Mouse (Mus musculus) kidney, adult 18-20 months (tissue): ENCODE data around the gene Sprr2a2.
"Not testable (repeated sequence)": the region's sequence is repeated elsewhere in the genome, so short reads cannot be mapped to it uniquely, and the experiment has no call there.

ENCODE experiments used
- DNase-seq: peaks from one replicate; pipeline ENCODE4 v3.0.0; 2021

Gene Sprr2a2

DNA sequence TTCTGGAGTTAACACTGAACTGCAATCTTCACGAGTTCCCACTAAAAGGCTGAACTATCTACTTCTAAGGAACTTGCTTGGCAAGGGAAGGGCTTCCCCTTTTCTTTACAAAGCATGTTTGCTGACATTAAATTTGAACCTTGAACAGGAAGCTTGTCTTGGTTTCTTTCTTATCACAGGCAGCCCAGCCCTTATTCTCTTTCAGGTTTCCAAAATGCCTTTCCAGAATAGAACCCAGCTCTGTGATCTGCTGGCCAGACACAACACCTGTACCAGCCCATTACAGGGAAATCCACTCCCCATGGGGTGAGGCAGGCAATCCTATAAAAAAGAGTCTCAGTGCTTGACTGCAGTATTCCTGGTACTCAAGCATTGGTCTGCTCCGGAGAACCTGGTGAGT lies at the start of gene Sprr2a2, which contains the start of gene Sprr2a1:
TSS of gene Sprr2a2 (plus strand) at position 352 of the 400 bp plus-strand sequence.
TSS of gene Sprr2a1 (plus strand) at position 231 of the 400 bp plus-strand sequence.
- DNase-seq, result not testable (repeated sequence)

DNA sequence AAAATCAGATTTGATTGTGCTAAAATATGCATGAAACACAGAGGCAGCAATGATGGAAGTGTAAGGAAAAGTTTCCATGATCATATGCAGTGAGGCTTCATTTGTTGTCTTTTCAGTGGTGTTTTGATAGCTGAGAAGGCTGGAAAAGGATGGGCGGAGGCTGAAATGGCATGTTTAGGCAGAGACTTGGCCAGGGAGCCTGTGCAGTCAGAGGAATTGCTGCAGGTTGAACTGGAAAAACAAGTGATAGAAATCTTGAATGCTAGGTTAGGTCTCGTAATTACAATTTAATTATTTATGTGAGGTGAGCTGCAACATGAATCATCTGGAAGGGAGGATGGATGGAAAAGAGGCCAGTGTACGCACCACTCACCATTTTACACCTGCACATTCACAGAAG lies 45.9 kb upstream of the Sprr2a2 start:
- DNase-seq, result no peak

- DNase-seq, result no peak
These were observed 38.8 kb upstream of the Sprr2a2 start for GRCm38 (mm10) chr3:92176880-92177279.

- no peak for DNase-seq
These were observed 20.1 kb upstream of the Sprr2a2 start for GRCm38 (mm10) chr3:92195512-92196200.

GRCm38 (mm10) chr3:92211133-92211925 lies 4.4 kb upstream of the Sprr2a2 start:
- DNase-seq, result not testable (repeated sequence)

DNA sequence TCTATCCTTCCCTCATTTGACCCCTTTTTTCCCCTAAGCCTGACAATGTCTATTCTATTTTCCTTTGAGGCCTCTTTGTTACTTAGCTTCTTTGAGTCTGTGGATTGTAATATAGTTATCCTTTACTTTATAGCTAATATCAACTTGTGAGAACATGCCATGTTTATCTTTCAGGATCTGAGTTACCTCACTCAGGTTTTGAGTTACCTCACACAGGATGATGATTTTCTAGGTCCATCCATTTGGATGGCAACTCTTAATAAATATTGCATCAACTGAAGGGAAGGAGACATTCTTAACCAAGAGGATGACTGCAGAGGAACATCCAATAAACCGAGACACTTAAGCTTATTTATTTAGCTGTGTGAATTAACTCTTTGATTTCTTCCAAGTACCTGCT lies 3.7 kb upstream of the Sprr2a2 start:
- DNase-seq, result not testable (repeated sequence)

DNA sequence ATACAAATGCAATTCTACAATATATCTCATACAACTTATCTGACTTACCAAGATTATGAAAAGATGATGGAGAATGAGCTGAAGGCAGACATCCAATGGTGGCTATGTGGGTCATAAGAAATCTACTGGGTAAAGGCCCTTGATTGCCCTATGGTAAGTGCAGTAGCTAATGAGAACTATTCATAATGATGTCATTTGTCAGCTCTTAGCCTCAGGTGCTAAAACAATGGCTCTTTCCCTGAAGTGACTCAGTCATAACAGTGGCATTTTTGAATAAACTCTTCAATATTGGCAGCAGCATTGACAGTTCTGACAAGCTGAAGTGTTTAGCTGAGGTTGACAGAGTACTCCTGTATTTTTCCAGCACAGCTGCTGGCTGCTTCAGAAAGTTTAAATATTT lies 2.1 kb upstream of the Sprr2a2 start:
- DNase-seq, result not testable (repeated sequence)

- not testable (repeated sequence) for DNase-seq
These were observed 3.3 kb downstream of the Sprr2a2 start for GRCm38 (mm10) chr3:92219031-92219430.

DNA sequence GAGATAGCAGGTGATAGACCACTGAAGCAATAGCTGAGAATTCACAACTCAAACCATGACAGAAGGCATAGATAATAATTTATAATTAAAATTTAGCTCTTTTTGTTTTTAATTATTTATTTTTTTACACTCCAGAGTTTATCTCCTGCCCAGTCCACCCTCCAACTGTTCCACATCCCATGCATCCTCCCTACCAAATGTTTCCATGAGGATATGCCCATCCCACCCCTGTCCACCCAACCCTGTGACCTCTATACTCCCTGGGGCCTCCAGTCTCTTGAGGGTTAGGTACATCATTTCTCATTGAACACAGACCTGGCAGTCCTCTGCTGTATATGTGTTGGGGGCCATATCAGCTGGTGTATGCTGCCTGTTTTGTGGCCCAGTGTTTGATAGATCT lies 8.0 kb downstream of the Sprr2a2 start:
- not testable (repeated sequence) for DNase-seq

DNA sequence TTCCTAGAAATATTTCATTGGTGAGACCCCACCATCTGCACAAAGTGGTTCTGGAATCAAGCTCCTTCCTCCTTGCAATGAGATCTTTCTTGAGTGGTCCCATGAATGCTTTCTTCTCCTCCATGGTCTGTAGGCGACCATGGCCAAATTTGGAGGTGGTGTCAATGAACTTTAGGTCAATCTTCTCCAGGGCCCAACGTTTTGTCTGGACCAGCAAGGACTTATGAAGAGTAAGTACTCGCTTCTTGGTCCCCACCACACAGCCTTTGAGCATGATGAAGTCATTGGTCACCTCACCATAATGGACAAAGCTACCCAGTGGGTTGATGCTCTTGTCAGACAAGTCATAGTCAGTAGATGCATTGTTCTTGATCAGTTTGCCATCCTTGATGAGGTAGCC lies 11.7 kb downstream of the Sprr2a2 start:
- DNase-seq, result not testable (repeated sequence)

- not testable (repeated sequence) for DNase-seq
These were observed 20.9 kb downstream of the Sprr2a2 start for GRCm38 (mm10) chr3:92236463-92237189.

DNA sequence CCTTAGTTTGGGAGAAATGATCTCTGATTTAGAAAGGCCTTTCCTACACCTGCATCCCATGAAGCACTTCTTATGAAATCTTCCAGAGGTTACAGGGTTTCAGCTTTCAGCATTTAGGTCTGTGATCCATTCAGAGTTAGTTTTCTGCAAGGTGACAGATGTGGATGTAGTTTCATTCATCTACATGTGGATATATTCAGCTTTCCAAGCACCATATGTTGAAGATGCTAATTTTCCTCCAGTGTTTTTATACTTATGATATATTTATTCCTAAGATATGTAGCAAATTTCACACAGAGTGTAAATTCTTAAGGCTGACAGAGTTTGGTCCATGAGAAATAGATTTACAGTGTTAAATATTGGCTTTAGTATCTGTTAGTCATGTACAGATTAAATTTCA lies 23.0 kb downstream of the Sprr2a2 start:
- not testable (repeated sequence) for DNase-seq

DNA sequence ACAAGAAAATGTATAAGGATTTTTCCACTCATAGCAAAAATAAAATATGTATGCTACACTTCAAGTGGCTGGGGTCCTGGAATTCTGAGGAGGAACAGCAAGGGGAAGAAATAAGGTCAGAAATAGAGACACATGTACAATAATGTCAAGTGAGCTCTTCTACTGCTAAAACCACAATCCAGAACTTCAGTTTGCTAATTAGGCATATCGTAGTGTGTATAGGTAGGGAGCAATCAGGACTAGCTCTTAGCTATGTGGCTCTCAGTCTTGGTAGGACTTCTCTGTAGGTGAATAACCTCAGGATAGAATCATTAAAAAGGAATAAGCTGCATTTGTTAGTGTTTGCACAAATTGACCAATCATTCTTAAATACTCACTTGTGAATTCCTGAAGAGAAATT lies 23.5 kb downstream of the Sprr2a2 start:
- DNase-seq, result not testable (repeated sequence)

DNA sequence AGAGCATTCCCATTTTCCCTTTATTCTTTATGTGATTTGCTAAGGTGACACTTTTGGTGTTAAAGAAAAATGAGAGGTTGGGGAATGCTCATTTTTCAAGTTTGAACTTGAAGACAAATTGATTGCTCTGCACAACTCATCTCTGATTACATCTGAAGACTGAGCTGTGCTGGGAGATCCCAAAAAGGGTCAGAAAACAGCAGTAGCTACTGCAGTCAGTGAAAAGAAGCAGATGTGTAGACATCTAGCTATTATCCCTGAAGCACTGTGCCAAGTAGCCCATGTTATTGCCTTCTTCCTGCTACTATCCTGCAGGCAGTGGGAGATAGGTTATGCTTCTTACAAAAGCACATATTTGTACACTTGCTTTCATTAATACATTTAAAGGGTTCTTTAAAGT lies 29.1 kb downstream of the Sprr2a2 start:
- not testable (repeated sequence) for DNase-seq

- DNase-seq, result not testable (repeated sequence)
These were observed 30.5 kb downstream of the Sprr2a2 start for GRCm38 (mm10) chr3:92246245-92246644.

GRCm38 (mm10) chr3:92248494-92248893 lies 32.8 kb downstream of the Sprr2a2 start:
- not testable (repeated sequence) for DNase-seq

- not testable (repeated sequence) for DNase-seq
These were observed 34.7 kb downstream of the Sprr2a2 start for GRCm38 (mm10) chr3:92250450-92250849.

- DNase-seq, result not testable (repeated sequence)
These were observed 38.1 kb downstream of the Sprr2a2 start for GRCm38 (mm10) chr3:92253860-92254259.

- not testable (repeated sequence) for DNase-seq
These were observed 42.8 kb downstream of the Sprr2a2 start for GRCm38 (mm10) chr3:92258526-92258925.

GRCm38 (mm10) chr3:92263462-92263861 lies 47.7 kb downstream of the Sprr2a2 start:
- DNase-seq, result not testable (repeated sequence)

GRCm38 (mm10) chr3:92271414-92271985 lies 55.8 kb downstream of the Sprr2a2 start:
- DNase-seq, result not testable (repeated sequence)

DNA sequence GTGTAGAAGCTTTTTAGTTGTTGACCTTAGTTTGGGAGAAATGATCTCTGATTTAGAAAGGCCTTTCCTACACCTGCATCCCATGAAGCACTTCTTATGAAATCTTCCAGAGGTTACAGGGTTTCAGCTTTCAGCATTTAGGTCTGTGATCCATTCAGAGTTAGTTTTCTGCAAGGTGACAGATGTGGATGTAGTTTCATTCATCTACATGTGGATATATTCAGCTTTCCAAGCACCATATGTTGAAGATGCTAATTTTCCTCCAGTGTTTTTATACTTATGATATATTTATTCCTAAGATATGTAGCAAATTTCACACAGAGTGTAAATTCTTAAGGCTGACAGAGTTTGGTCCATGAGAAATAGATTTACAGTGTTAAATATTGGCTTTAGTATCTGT lies 57.8 kb downstream of the Sprr2a2 start:
- not testable (repeated sequence) for DNase-seq

- not testable (repeated sequence) for DNase-seq
These were observed 58.3 kb downstream of the Sprr2a2 start for GRCm38 (mm10) chr3:92274018-92274417.
